Mouse (Mus musculus): ENCODE results near the gene Chrnd. TPM values are rescaled to one million over a fixed set of nuclear protein-coding genes. Genes with fewer than 3 reads are reported as not detected.

Gene Chrnd
- total RNA-seq, 2 experiments from 2014 or later, result not detected

- peak overlapping the region; percentile 11 for H3K4me3 ChIP-seq
- TF ChIP-seq CTCF (IDR thresholded peaks at IDR 0.05), result peak; percentile 98
Observed at GRCm38 (mm10) chr1:87245929-87246815, 55.8 kb downstream of the Chrnd start.

More at GRCm38 (mm10) chr1:87245929-87246815, 55.8 kb downstream of the Chrnd start:
- DNase-seq (ENCODE audit: extremely low spot score in 1 of 2, low spot score in 2 of 2), result peak; percentile 76 to 85
- intact Hi-C loops (cut with DNase I), result loop anchor here (1.0 to 10.0 kb wide), 2 partner anchors 47 to 519 kb away; no protein-coding TSS in a partner anchor
- H3K27ac ChIP-seq, result no peak overlapping the region

Other genes starting within 250 kb of the Chrnd start
- not detected for gene Alppl2, start 100.7 kb upstream of the Chrnd start, total RNA-seq (2021)
- gene Alpi, start 89.0 kb upstream of the Chrnd start, total RNA-seq (2021), result not detected
- gene Akp3, start 65.6 kb upstream of the Chrnd start, total RNA-seq (2021), result not detected
- 10 to 100 TPM in 1 of 2 experiments, 1 to 10 TPM in 1; 7.1 to 13.4 TPM for gene Ecel1, start 34.1 kb upstream of the Chrnd start, total RNA-seq (2021)
- gene Prss56, start 7.3 kb upstream of the Chrnd start, total RNA-seq (2021), result under 1 TPM; 0.47 to 0.57 TPM
- not detected for gene Chrng, start 14.1 kb downstream of the Chrnd start, total RNA-seq (2021)
- gene Eif4e2, start 23.3 kb downstream of the Chrnd start, total RNA-seq (2021), result 10 to 100 TPM; 59.8 to 60.1 TPM
- 10 to 100 TPM in 1 of 2 experiments, 1 to 10 TPM in 1; 10.0 to 11.0 TPM for gene Efhd1, start 73.8 kb downstream of the Chrnd start, total RNA-seq (2021)
- 100 to 1,000 TPM; 135 to 140 TPM for gene Gigyf2, start 136.4 kb downstream of the Chrnd start, total RNA-seq (2021)
- gene Kcnj13, start 204.1 kb downstream of the Chrnd start, total RNA-seq (2021), result 1 to 10 TPM; 2.3 to 5.3 TPM